Mouse (Mus musculus) heart, postnatal 0 days (tissue): ENCODE measurements around the gene Gm8127. TPM values are rescaled to one million over a fixed set of nuclear protein-coding genes. Genes with fewer than 3 reads are reported as not detected.
"Not testable (repeated sequence)": the region's sequence is repeated elsewhere in the genome, so short reads cannot be mapped to it uniquely, and the experiment has no call there.

ENCODE experiments used
- ATAC-seq: fragments of 200-750 bp; cut with Nextera tagmentation; 2 replicates; pipeline ENCODE4 v1.8.0; 2017; ENCODE audit warnings: low read depth, moderate number of reproducible peaks, moderate library complexity; ENCODE audit not compliant: insufficient read depth
- DNase-seq: peaks from one replicate; pipeline ENCODE4 v3.0.0-alpha.2; 2016; ENCODE audit warnings: low spot score
- H3K27ac ChIP-seq: fragments of 300-500 bp; sonication (generic); 2 replicates; pipeline ENCODE4 v1.5.1; 2014; ENCODE audit warnings: low read depth, mild to moderate bottlenecking
- H3K27me3 ChIP-seq: fragments of 300-500 bp; sonication (generic); 2 replicates; pipeline ENCODE4 v1.6.1; 2014; ENCODE audit warnings: low read length, mixed read lengths; ENCODE audit not compliant: control insufficient read depth, insufficient read depth
- H3K36me3 ChIP-seq: fragments of 300-500 bp; sonication (generic); replicated peaks from 2 replicates; pipeline ENCODE4 v1.6.1; 2014; ENCODE audit warnings: low read length, mixed read lengths; ENCODE audit not compliant: control insufficient read depth, insufficient read depth
- H3K4me1 ChIP-seq: fragments of 300-500 bp; sonication (generic); 2 replicates; pipeline ENCODE4 v1.6.1; 2014; ENCODE audit warnings: antibody characterized with exemption; ENCODE audit not compliant: control insufficient read depth, insufficient read depth
- H3K4me2 ChIP-seq: fragments of 300-500 bp; sonication (generic); 2 replicates; pipeline ENCODE4 v1.6.1; 2014; ENCODE audit warnings: low read depth, mild to moderate bottlenecking, low read length, moderate library complexity
- H3K4me3 ChIP-seq: fragments of 300-500 bp; sonication (generic); 2 replicates; pipeline ENCODE4 v1.5.1; 2014; ENCODE audit warnings: low read depth, low read length
- H3K9ac ChIP-seq: fragments of 300-500 bp; sonication (generic); replicated peaks from 2 replicates; pipeline ENCODE4 v1.6.1; 2014; ENCODE audit warnings: low read depth, low read length, mixed read lengths
- H3K9me3 ChIP-seq: fragments of 300-500 bp; sonication (generic); replicated peaks from 2 replicates; pipeline ENCODE4 v1.6.1; 2016; ENCODE audit warnings: low read length; ENCODE audit not compliant: control insufficient read depth
- WGBS: fragments of 180-500 bp; shearing (Covaris S2); extraction: QIAGEN DNeasy Blood & Tissue Kit; methylation state at CpG from one replicate; pipeline ENCODE4 v1.1.7; 2014; 5-methylcytosine and 5-hydroxymethylcytosine counted together
- polyA plus RNA-seq: library from polyadenylated mRNA; unstranded; fragments of >200 nt; fragmentation: Nextera tagmentation; extraction: Ambion mirVana; gene quantifications from 2 replicates; pipeline ENCODE4 v1.2.1, GENCODE M21; 2015
- total RNA-seq: library from RNA; depleted of rRNA; stranded (reverse); fragments of >200 nt; gene quantifications from 2 replicates; pipeline ENCODE4 v1.2.3, GENCODE M21; 2014; ENCODE audit warnings: low replicate concordance

Gene Gm8127
- total and polyA plus RNA-seq, 2 experiments from 2014 or later, result not detected

DNA sequence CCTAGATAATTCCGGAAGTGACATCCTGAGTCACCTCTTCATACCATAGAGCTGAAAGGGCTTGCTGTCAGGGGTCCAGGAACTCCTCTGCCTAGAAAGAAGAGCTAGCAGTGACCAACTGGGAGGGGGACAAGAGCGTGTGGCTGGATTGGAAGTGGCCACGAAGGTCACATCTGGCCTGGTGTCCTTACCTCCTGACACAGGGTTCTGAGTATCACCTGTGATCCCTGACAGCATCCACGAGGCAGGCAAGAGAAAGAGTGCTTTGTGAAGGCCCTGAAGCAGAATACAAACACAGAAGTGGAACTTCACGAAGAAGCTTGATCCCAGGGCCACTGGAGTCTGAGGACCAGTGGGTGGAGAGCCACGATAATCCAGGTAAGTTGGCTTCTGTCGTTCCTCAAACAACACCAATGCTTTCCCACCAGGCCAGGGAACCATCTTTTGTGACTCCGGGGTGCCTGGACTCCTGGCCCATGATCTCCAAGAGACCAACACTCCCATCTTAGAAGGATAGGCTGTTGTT is 18.6 kb downstream of the Gm8127 start, which contains the start of gene Gm9732:
TSS of gene Gm9732 (plus strand) at position 51 of the 526 bp plus-strand sequence.
- not testable (repeated sequence) for H3K27me3 ChIP-seq, H3K9me3 ChIP-seq, H3K9ac ChIP-seq, H3K4me3 ChIP-seq, H3K36me3 ChIP-seq, ATAC-seq, H3K4me2 ChIP-seq, H3K4me1 ChIP-seq, H3K27ac ChIP-seq
- WGBS, result 67% methylated on average over 8 of the region's 8 CpGs
- DNase-seq, result peak; percentile 3

DNA sequence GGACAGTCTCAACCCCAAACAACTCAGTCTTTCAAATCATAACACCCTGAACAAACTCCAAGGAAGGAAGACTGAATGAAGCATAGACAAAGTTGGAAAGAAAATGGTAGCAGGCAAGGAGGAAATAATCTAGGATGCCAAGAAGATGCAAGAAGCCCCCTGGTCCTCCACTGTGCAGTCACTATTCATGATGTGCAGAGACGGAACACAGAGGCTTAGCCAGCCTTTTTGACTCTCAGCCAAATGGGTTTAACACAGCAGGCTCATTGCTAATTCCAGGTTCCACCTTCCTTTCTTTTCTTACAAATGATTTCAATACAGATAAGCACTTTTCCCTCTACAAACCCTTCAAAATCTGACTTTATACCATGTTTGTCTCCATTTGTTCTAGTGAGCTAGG is 20.5 kb downstream of the Gm8127 start:
- DNase-seq, result not testable (repeated sequence)

DNA sequence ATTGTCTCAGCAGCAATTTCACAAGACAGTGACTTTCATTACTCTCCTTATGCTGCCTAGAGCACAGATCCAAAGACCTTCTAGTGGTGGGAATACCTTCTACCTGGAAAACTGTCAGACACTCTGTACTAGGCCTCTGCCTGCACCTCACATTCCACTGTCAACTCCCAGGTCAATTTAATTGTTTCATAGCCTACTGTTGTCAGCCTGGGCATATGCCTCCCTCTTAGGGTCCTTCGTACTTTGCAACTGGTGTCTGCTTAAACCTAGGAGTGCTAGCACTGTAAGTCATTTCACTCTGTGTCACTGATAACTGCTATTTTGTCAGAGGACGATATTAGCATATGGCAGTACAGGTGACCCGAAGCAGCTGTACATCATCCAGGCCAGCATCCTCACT is 24.4 kb downstream of the Gm8127 start:
- not testable (repeated sequence) for DNase-seq

More for the DNA sequence above, 20.5 kb downstream of the Gm8127 start:
- not testable (repeated sequence) for H3K36me3 ChIP-seq, H3K4me3 ChIP-seq, H3K9ac ChIP-seq, H3K27ac ChIP-seq, H3K27me3 ChIP-seq, H3K4me2 ChIP-seq, H3K4me1 ChIP-seq, H3K9me3 ChIP-seq, ATAC-seq
- 82% methylated on average over 1 of the region's 1 CpGs for WGBS

DNA sequence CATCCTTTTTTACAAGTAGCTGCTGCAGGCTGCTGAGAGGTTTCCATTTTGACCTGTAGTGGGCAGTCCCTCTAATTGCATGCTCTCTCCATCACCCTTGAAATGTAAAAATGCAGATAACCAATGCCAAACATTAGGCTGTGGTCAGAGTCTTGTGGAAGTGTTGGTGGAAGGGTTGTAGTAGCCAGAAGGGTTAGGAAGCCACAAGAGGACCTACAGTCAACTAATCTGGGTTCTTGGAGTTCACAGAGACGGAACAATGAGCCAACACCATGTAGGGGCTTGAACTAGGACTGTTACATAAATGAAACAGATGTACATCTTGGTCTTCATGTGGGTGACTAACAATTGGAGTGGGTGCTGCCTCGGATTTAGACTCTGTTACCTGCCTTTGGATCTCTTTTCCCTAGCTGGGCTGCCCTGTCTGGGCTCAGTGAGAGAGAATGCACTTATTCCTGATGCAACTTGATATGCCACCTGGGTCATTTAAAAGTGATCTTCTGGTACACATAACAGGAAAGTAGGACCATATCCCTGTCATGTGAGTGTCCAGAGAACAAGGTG is 25.0 kb downstream of the Gm8127 start:
- not testable (repeated sequence) for H3K27ac ChIP-seq, H3K27me3 ChIP-seq, H3K4me2 ChIP-seq, DNase-seq, H3K4me1 ChIP-seq, ATAC-seq, H3K9me3 ChIP-seq, H3K36me3 ChIP-seq, H3K4me3 ChIP-seq, H3K9ac ChIP-seq
- WGBS, result 32% methylated on average over 2 of the region's 2 CpGs

More for the DNA sequence above, 24.4 kb downstream of the Gm8127 start:
- 69% methylated on average over 3 of the region's 3 CpGs for WGBS
- H3K9me3 ChIP-seq, H3K4me2 ChIP-seq, H3K27ac ChIP-seq, ATAC-seq, H3K9ac ChIP-seq, H3K36me3 ChIP-seq, H3K4me1 ChIP-seq, H3K4me3 ChIP-seq, H3K27me3 ChIP-seq: not testable (repeated sequence)

DNA sequence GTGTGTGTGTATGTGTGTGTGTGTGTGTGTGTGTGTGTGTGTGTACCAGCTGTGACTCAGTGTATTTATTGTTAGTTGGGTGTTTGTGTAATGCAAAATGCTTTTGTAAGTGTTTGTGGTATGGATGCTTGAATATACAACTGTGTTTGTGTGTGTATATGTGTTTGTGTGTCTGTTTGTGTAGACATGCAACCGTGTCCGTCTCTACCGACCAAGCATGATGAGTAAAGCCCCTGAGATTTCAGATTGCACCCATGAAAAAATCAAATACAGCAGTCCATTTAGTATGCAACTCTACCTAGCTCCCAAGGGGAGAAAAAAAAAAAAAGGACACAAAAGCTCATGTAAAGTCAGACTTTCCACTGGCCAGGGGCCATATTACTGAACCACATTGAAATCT is 30.2 kb downstream of the Gm8127 start:
- H3K4me2 ChIP-seq, H3K27me3 ChIP-seq, H3K4me1 ChIP-seq, H3K4me3 ChIP-seq, ATAC-seq, H3K9me3 ChIP-seq, H3K9ac ChIP-seq, H3K27ac ChIP-seq, DNase-seq, H3K36me3 ChIP-seq: not testable (repeated sequence)
- 82% methylated on average over 3 of the region's 3 CpGs for WGBS

DNA sequence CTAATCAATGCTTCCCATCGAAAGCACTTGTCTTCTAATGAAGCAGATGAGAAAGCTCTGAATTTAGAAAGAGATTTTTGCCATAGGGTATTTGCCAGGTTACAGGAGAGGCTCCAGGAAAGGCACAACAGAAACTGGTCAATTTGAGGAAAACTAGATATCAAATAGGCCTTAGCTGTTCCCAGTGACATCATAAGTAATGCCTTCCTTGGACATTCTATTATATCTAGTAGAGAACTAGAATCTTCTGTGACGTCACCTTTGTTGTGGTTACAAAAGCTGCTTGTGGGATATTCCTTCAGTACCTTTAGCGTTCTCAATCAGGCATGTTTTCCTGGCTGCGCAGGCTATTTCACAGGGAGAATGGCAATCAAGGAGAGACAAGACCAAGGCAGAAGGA is 35.3 kb downstream of the Gm8127 start, which contains the start of gene Gm8126:
TSS of gene Gm8126 (plus strand) at position 301 of the 400 bp plus-strand sequence.
- H3K4me2 ChIP-seq, ATAC-seq, H3K27me3 ChIP-seq, H3K9ac ChIP-seq, DNase-seq, H3K9me3 ChIP-seq, H3K4me1 ChIP-seq, H3K36me3 ChIP-seq, H3K4me3 ChIP-seq, H3K27ac ChIP-seq: not testable (repeated sequence)
- WGBS, result 90% methylated on average over 2 of the region's 4 CpGs

DNA sequence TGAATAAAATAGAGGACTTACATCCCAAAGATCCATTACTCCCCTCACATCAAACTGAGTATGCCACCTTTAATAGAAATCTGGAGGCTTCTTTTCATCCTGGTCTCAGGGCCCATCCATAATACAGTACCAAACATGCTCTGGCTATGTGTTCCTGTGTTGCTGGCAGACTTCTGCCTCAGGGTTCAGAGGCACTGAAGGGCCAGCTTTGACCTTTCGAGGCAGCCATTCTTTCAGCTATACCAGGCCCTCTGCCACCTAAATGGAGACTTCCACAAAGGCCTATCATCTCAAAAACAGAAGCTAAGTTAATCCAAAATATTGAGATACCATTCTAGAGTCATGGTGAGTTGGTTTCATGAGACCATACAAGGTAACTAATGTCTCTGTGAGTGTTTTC is 37.1 kb downstream of the Gm8127 start:
- not testable (repeated sequence) for H3K27me3 ChIP-seq, DNase-seq, ATAC-seq, H3K4me2 ChIP-seq, H3K27ac ChIP-seq, H3K9ac ChIP-seq, H3K4me3 ChIP-seq, H3K4me1 ChIP-seq, H3K36me3 ChIP-seq, H3K9me3 ChIP-seq
- 45% methylated on average over 1 of the region's 1 CpGs for WGBS

DNA sequence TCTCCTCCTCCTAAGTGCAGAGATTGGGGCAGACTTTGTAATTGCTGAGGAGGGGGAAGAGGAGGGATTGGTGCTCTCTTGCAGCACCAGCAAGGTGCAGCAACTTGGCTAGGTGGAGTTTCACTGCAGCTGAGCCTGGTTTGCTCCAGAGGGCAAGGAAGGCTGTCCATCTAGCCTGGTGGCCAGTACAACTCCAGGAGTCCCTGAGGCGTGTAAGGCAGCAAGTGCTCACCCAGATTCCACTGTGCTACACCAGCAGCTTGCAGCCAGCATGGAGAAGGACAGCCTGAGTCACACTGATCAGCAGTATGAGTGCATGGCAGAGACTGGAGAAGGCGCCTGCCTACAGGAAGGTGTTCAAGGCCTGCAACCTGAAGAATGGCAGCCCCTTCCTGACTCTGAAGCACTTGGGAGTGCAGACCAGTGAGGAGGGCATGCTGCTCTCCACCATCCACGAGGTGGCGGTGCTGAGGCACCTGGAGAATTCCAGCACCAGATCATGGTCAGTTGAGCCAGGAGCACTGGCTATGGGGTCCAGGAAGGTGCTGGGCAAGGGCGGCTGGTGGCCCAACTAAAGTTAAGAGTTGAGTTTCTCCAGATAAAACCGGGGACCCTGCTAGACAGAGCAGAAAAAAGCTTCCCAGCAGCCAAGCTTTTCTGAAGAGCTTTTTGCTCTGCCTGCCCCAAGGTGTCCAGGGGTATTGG is 42.9 kb downstream of the Gm8127 start:
- not testable (repeated sequence) for H3K36me3 ChIP-seq, H3K4me1 ChIP-seq, H3K4me3 ChIP-seq, H3K9me3 ChIP-seq, ATAC-seq, H3K27ac ChIP-seq, H3K9ac ChIP-seq, H3K4me2 ChIP-seq, DNase-seq, H3K27me3 ChIP-seq
- WGBS, result 27% methylated on average over 5 of the region's 6 CpGs
